Mouse (Mus musculus) layer of hippocampus, adult 2 months (tissue): ENCODE measurements around the gene Slc12a7. TPM values are rescaled to one million over a fixed set of nuclear protein-coding genes. Genes with fewer than 3 reads are reported as not detected.
A peak's percentile ranks its signal among the peaks of the same experiment; 100 is the strongest.

Source experiments
- DNase-seq, 2 experiments: peaks; one replicate each; pipeline ENCODE4 v3.0.0; 2022; ENCODE audit warnings: low spot score in 2 of 2
- H3K27ac ChIP-seq: fragments of 200-600 bp; 2 replicates; pipeline ENCODE4 v1.8.1; 2022
- H3K4me3 ChIP-seq: fragments of 200-600 bp; 2 replicates; pipeline ENCODE4 v1.8.1; 2022; ENCODE audit warnings: mild to moderate bottlenecking
- CTCF ChIP-seq: fragments of 200-600 bp; conservative IDR thresholded peaks from 2 replicates; pipeline ENCODE4 v1.8.1; 2022; ENCODE audit warnings: antibody characterized with exemption, mild to moderate bottlenecking, moderate library complexity
- long read RNA-seq, 2 experiments: library from polyadenylated mRNA; stranded (forward); transcript quantifications; one replicate each; pipeline ENCODE4 v2.0.0; 2021; ENCODE audit warnings: borderline mapping rate in 2 of 2
- total RNA-seq, 2 experiments: library from RNA; stranded (reverse); gene quantifications; 2 replicates each; pipeline ENCODE4 v1.2.3; 2021

Slc12a7 gene
- 1 to 10 TPM; 7.0 to 8.7 TPM for total RNA-seq
- long read RNA-seq, experiment 1, full-length matches to known transcripts = 1 of 2 reads
- long read RNA-seq, experiment 1, partial matches to known transcripts = 0 of 2 reads
- long read RNA-seq, experiment 1, other reads (novel, unspliced or antisense) = 1 of 2 reads
- long read RNA-seq, experiment 2, full-length matches to known transcripts = 1 of 6 reads
- long read RNA-seq, experiment 2, partial matches to known transcripts = 2 of 6 reads
- long read RNA-seq, experiment 2, other reads (novel, unspliced or antisense) = 3 of 6 reads

GRCm38 (mm10) chr13:73732742-73733700 is at the start of gene Slc12a7:
Slc12a7 (plus strand) TSS chr13:73733094.
- H3K4me3 ChIP-seq = no peak within 1 kb of the TSS
- DNase-seq = no peak
- TF ChIP-seq CTCF = no peak
- H3K27ac ChIP-seq = no peak within 1 kb of the TSS

GRCm38 (mm10) chr13:73683682-73684081 is 49.2 kb upstream of the Slc12a7 start:
- no peak for TF ChIP-seq CTCF
- H3K4me3 ChIP-seq = no peak overlapping the region
- H3K27ac ChIP-seq = no peak overlapping the region
- peak; percentile 27 to 44 for DNase-seq

DNA sequence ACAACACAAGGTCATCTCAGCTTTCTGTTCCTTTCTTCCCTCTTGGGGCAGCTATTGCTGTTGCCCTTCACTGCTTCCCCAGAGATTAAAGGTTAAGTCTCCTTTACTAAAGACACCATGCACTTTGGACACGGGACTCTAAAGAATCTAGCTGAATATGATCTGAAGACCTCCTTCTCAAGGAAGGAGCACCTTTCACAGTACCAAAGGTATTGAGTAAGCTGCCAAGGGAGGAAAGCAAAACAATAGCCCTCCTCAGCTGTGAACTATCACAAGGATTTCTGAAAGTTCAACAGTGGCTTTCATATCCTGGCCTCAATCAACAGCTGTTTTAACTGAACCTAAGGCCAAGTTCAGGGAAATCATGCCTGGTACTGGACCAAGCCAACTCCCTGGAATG is 48.5 kb upstream of the Slc12a7 start:
- H3K27ac ChIP-seq = no peak overlapping the region
- TF ChIP-seq CTCF = no peak
- no peak for DNase-seq
- H3K4me3 ChIP-seq = no peak overlapping the region

DNA sequence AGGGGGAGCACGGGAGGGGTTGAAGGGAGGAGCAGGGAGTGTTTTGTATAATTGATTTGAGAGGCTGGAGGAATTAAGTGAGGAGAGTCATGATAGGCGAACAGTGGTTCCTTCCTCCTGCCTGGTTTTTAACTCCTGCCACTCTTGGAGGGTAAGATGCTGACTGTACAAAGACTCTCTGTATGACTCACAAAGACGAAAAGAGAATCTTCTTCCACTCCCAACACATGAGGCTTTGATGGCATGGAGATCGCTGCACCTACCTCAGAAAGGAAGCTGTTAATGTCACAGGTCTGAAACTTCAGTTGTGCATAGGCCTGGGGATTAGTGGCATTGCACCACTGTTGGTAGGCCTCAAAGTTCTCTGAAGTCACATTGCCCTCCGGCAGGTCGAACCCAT is 47.4 kb upstream of the Slc12a7 start:
- no peak for TF ChIP-seq CTCF
- no peak overlapping the region for H3K4me3 ChIP-seq
- no peak for DNase-seq

GRCm38 (mm10) chr13:73687601-73688000 is 45.3 kb upstream of the Slc12a7 start:
- Histone ChIP-seq H3K4me3 (no peak overlapping the region), H3K27ac (no peak overlapping the region)
- DNase-seq = no peak
- TF ChIP-seq CTCF = no peak

More for the DNA sequence above, 47.4 kb upstream of the Slc12a7 start:
- H3K27ac ChIP-seq = no peak overlapping the region

GRCm38 (mm10) chr13:73688934-73689333 is 44.0 kb upstream of the Slc12a7 start:
- no peak overlapping the region for H3K4me3 ChIP-seq
- TF ChIP-seq CTCF = no peak
- no peak for DNase-seq
- no peak overlapping the region for H3K27ac ChIP-seq

GRCm38 (mm10) chr13:73692249-73692868 is 40.5 kb upstream of the Slc12a7 start:
- TF ChIP-seq CTCF = peak; percentile 86
- Histone ChIP-seq H3K27ac (no peak overlapping the region), H3K4me3 (no peak overlapping the region)
- peak; percentile 34 to 63 for DNase-seq

DNA sequence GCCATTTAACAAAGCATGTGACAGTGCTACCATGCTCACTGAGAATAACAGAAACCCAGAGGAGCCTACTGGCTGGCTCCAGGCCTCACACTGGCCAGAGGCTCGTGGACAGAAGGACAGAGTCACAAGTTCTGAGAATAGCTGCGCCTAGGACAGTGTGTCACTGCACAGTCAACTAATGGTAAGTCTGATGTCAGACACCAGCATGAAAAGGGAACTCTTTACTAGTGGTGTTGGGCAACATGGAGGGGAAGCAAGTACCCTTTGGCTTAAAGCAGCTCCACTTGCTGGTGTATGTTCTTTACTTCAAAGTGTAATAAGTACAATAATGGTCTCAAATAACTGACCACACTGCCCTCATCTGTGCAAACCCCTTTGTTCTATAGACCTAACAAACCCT is 39.6 kb upstream of the Slc12a7 start:
- no peak for DNase-seq
- no peak overlapping the region for H3K4me3 ChIP-seq
- H3K27ac ChIP-seq = no peak overlapping the region
- no peak for TF ChIP-seq CTCF

DNA sequence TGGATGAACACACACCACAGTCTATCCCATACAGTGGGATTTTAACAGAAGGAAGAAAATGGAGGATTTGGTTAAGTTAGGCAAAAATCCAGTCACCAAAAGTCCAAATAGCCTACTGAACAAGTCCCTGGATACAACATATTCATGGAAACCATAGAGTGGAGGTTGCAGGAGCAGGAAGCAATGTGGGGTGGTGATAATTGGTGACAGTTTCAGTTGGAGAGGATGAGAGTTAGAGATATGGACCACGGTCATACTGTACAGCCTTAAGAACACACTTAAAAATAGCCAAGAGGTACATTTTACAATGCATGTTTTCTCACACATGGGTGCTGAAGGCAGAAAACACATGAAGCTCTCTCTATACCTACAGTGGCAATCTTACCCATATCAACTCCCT is 37.9 kb upstream of the Slc12a7 start:
- DNase-seq = no peak

DNA sequence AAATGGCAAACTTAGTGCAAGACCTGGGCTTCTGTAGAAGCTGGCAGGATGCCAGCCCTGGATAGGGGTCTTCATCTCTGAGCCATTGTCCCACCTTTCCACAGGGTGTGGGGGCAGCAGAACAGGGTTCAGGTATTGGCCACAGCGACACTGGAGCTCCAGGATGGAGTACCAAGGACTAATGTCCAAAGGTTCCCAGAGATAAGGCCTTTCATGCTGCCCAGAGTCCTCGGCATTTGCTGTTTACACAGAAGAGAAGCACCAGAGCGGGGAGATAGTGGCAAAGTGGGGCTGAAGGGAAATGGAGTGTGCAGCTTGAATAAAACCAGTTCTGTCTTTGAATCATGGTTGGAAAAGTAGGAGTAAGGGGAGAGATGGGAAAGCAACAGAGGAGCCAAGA is 36.4 kb upstream of the Slc12a7 start:
- DNase-seq = no peak
- H3K27ac ChIP-seq = no peak overlapping the region
- TF ChIP-seq CTCF = no peak

More for the DNA sequence above, 37.9 kb upstream of the Slc12a7 start:
- TF ChIP-seq CTCF = no peak
- Histone ChIP-seq H3K27ac (no peak overlapping the region), H3K4me3 (no peak overlapping the region)

DNA sequence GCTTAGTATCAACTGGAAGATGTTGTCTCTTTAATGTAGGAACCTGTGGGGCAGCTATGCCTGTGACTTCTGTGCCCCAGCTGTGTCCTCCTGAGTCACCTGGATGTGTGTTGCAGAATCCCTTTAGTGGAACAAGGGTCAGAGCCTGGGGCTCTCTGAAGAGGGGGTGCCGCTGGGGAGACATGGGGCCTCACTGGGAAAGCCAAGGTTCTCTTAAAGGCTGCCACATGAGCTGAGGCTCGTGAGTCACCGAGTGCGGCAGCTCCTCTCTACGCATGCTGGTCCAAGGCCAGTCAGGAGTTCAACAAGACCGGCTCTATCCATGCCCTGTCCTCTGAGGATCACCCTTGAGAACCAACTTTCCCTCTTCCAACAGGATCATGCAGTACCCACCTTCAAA is 33.2 kb upstream of the Slc12a7 start:
- no peak overlapping the region for H3K27ac ChIP-seq
- H3K4me3 ChIP-seq = no peak overlapping the region
- no peak for TF ChIP-seq CTCF
- no peak for DNase-seq

More for the DNA sequence above, 36.4 kb upstream of the Slc12a7 start:
- H3K4me3 ChIP-seq = no peak overlapping the region

DNA sequence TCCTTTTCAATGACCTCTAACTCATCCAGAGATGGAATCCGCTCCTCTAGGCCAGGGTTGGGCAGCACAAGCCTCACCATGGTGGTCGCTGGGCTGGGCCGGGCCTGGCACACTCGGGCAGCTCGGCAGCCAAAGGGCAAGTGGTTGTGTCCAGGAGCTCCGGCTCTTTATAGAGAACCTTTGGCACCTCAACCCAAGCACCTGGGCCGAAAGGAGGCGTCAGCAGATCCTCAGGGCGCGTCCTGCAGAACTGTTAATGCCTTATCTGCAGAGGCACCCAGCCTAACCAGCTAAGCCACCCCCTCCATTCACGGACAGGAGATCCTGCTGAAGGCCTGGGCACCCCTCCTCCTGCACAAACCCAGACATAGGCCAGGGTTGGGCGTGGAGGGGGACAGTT is 32.3 kb upstream of the Slc12a7 start:
- no peak overlapping the region for H3K27ac ChIP-seq
- no peak for TF ChIP-seq CTCF
- DNase-seq = no peak

GRCm38 (mm10) chr13:73701161-73701883 is 31.6 kb upstream of the Slc12a7 start:
- H3K27ac ChIP-seq = no peak overlapping the region
- TF ChIP-seq CTCF = no peak
- no peak overlapping the region for H3K4me3 ChIP-seq
- no peak for DNase-seq

More for the DNA sequence above, 32.3 kb upstream of the Slc12a7 start:
- H3K4me3 ChIP-seq = no peak overlapping the region
